Mouse (Mus musculus) gastrocnemius, adult 2 months (tissue): Measurements from ENCODE around the gene Synpo2. TPM values are rescaled to one million over a fixed set of nuclear protein-coding genes. Genes with fewer than 3 reads are reported as not detected.

ENCODE experiments used
- DNase-seq: peaks from one replicate; pipeline ENCODE4 v3.0.0; 2022
- H3K27ac ChIP-seq: fragments of 200-600 bp; 2 replicates; pipeline ENCODE4 v1.8.1; 2022; ENCODE audit warnings: mild to moderate bottlenecking
- H3K4me3 ChIP-seq: fragments of 200-600 bp; 2 replicates; pipeline ENCODE4 v1.8.1; 2022; ENCODE audit warnings: mild to moderate bottlenecking, moderate library complexity
- CTCF ChIP-seq: fragments of 200-600 bp; IDR thresholded peaks from 2 replicates; pipeline ENCODE4 v1.8.1; 2022; ENCODE audit warnings: antibody characterized with exemption, mild to moderate bottlenecking, moderate library complexity
- intact Hi-C: fragments of 180-260 bp; cut with DNase I; formaldehyde crosslinking; loops from one replicate; pipeline ENCODE4 v1.15.1; 2025
- total RNA-seq, 2 experiments: library from RNA; stranded (reverse); gene quantifications; 2 replicates each; pipeline ENCODE4 v1.2.3; 2021

Synpo2 gene
- total RNA-seq, 2 experiments from 2014 or later = 209 to 273 TPM

GRCm38 (mm10) chr3:123191602-123192001 is 44.3 kb downstream of the Synpo2 start:
- DNase-seq = no peak
- intact Hi-C loops = no loop called here
- no peak for TF ChIP-seq CTCF
- H3K4me3 ChIP-seq = no peak overlapping the region
- no peak overlapping the region for H3K27ac ChIP-seq

GRCm38 (mm10) chr3:123190329-123190728 is 45.6 kb downstream of the Synpo2 start:
- no peak for DNase-seq
- intact Hi-C loops = no loop called here
- TF ChIP-seq CTCF = no peak
- H3K4me3 ChIP-seq = no peak overlapping the region
- H3K27ac ChIP-seq = no peak overlapping the region

GRCm38 (mm10) chr3:123189826-123190225 is 46.1 kb downstream of the Synpo2 start:
- H3K27ac ChIP-seq = no peak overlapping the region
- TF ChIP-seq CTCF = no peak
- intact Hi-C loops = no loop called here
- H3K4me3 ChIP-seq = no peak overlapping the region
- DNase-seq = no peak

- H3K4me3 ChIP-seq = no peak overlapping the region
- TF ChIP-seq CTCF = no peak
- intact Hi-C loops = no loop called here
- DNase-seq = no peak
- peak overlapping the region; percentile 66 for H3K27ac ChIP-seq
Observed at GRCm38 (mm10) chr3:123188616-123189230, 47.2 kb downstream of the Synpo2 start.

- intact Hi-C loops = no loop called here
- no peak for TF ChIP-seq CTCF
- Histone ChIP-seq H3K4me3 (peak overlapping the region; percentile 46), H3K27ac (peak overlapping the region; percentile 66)
- DNase-seq = no peak
Observed at GRCm38 (mm10) chr3:123187370-123188124, 48.4 kb downstream of the Synpo2 start.

- Histone ChIP-seq H3K4me3 (no peak overlapping the region), H3K27ac (peak overlapping the region; percentile 71)
- no peak for TF ChIP-seq CTCF
- intact Hi-C loops = no loop called here
- no peak for DNase-seq
Observed at GRCm38 (mm10) chr3:123185238-123185925, 50.6 kb downstream of the Synpo2 start.

- Histone ChIP-seq H3K27ac (peak overlapping the region; percentile 71), H3K4me3 (no peak overlapping the region)
- intact Hi-C loops = no loop called here
- no peak for TF ChIP-seq CTCF
- no peak for DNase-seq
Observed at GRCm38 (mm10) chr3:123184281-123184680, 51.7 kb downstream of the Synpo2 start.

- Histone ChIP-seq H3K4me3 (no peak overlapping the region), H3K27ac (peak overlapping the region; percentile 20; the same call in 1 of the 2 replicates)
- TF ChIP-seq CTCF = no peak
- intact Hi-C loops = loop anchor here (10.0 kb wide), 1 partner anchor 325 kb away; no protein-coding TSS in a partner anchor
- DNase-seq = no peak
Observed at GRCm38 (mm10) chr3:123179508-123179907, 56.4 kb downstream of the Synpo2 start.

GRCm38 (mm10) chr3:123179041-123179440 is 56.9 kb downstream of the Synpo2 start:
- intact Hi-C loops = loop anchor here (10.0 kb wide), 1 partner anchor 326 kb away; no protein-coding TSS in a partner anchor

GRCm38 (mm10) chr3:123178420-123178819 is 57.5 kb downstream of the Synpo2 start:
- Histone ChIP-seq H3K4me3 (no peak overlapping the region), H3K27ac (peak overlapping the region; percentile 28; the same call in 1 of the 2 replicates)
- DNase-seq = no peak
- TF ChIP-seq CTCF = no peak
- intact Hi-C loops = loop anchor here (10.0 kb wide), 1 partner anchor 326 kb away; no protein-coding TSS in a partner anchor

More at GRCm38 (mm10) chr3:123179041-123179440, 56.9 kb downstream of the Synpo2 start:
- no peak for TF ChIP-seq CTCF
- H3K4me3 ChIP-seq = no peak overlapping the region
- no peak for DNase-seq
- H3K27ac ChIP-seq = no peak overlapping the region

- intact Hi-C loops = loop anchor here (10.0 kb wide), 1 partner anchor 328 kb away; no protein-coding TSS in a partner anchor
- peak overlapping the region; percentile 32; the same call in 1 of the 2 replicates for H3K27ac ChIP-seq
Observed at GRCm38 (mm10) chr3:123176366-123177334, 59.3 kb downstream of the Synpo2 start.

More at GRCm38 (mm10) chr3:123176366-123177334, 59.3 kb downstream of the Synpo2 start:
- H3K4me3 ChIP-seq = no peak overlapping the region
- no peak for DNase-seq
- TF ChIP-seq CTCF = no peak
